ENCODE assay signal across 8 mouse cellular contexts in the genomic region with DNA sequence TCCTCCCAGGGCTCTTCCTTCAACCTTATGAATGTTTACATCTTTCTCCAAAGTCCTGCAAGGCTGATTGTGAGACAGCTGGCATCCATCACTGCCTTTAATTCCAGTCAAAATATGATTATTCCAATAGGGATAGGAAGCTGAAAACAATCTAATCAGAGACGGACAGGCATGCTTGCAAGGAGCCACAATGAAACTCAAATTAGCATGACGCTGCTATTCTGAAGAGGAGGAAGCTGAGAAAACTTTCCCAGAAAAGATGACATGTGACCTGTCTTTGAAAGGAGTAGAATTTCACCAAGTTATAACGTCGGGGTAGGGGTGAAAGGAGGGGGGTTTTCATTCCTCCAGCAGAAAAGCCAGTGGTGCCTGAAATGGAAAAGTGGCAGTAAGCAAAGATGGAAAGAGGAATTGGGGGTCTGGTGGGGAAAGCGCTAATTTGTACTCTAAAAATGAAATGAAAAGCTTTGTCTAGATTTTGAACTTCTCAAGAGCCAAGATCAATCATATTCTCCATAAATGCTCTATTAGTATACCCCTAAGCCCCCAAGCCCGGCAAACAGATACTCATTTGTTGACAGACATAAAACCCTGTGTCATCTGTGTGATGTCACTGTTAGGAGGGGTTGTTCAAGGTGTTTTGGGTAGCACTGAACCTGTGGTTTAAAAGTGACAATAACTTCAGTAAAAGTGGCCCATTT. TPM values are rescaled to one million over a fixed set of nuclear protein-coding genes. Genes with fewer than 3 reads are reported as not detected.
DNase-seq lines count a peak whose midpoint lies in the region; ATAC-seq lines count a peak whose summit lies in the region.

No protein-coding gene starts in this region.

- ATAC-seq in heart, embryonic 14.5 days (ENCODE audit: insufficient number of reproducible peaks, insufficient read depth, low FRiP score, low read depth), result no peak
- ATAC-seq in hindbrain, embryonic 13.5 days (ENCODE audit: low FRiP score), result 0 out of 2 replicates have a peak, but pooled peaks have one; percentile 0
- 0 out of 2 replicates have a peak, but pooled peaks have one; percentile 19 for ATAC-seq in midbrain, embryonic 11.5 days (ENCODE audit: low FRiP score)

- WGBS in heart, embryonic 14.5 days, result 40% methylated on average over 6 of the region's 6 CpGs
- 12% methylated on average over 6 of the region's 6 CpGs for WGBS in hindbrain, embryonic 13.5 days
- WGBS in midbrain, embryonic 11.5 days, result 24% methylated on average over 6 of the region's 6 CpGs

- H3K4me3 ChIP-seq in heart, embryonic 14.5 days (ENCODE audit: control insufficient read depth in 1 of 2, insufficient read depth in 1 of 2, low read depth in 1 of 2, low read length in 2 of 2), result peak overlapping the region in 1 of 2 experiments; percentile 84; a peak in 2 of 4 replicates
- H3K4me3 ChIP-seq in brown adipose tissue, adult 24 weeks (ENCODE audit: insufficient read depth, low read depth, low read length), result peak overlapping the region; percentile 86; the same call in 1 of the 2 replicates
- peak overlapping the region; percentile 71 for H3K4me3 ChIP-seq in hindbrain, embryonic 13.5 days
- H3K4me3 ChIP-seq in midbrain, embryonic 11.5 days (ENCODE audit: low read depth, low read length), result peak overlapping the region; percentile 54

- intact Hi-C loops in left cerebral cortex, postnatal 14 days (cut with DNase I), result no loop called here

- H3K9me3 ChIP-seq in heart, embryonic 14.5 days (ENCODE audit: control insufficient read depth, low read length), result no peaks in the 10 kb centered on the region
- H3K9me3 ChIP-seq in hindbrain, embryonic 13.5 days, result no peaks in the 10 kb centered on the region
- H3K9me3 ChIP-seq in midbrain, embryonic 11.5 days (ENCODE audit: control insufficient read depth, low read length), result no peaks in the 10 kb centered on the region

- no peak for DNase-seq in heart, adult 8-10 months (ENCODE audit: low spot score)
- DNase-seq in midbrain, embryonic 11.5 days (ENCODE audit: low spot score, missing footprints), result peak; percentile 92
- DNase-seq in left cerebral cortex, postnatal 14 days (ENCODE audit: low spot score in 2 of 2), result no peak
- no peak for DNase-seq in layer of hippocampus, postnatal 10 days (ENCODE audit: low spot score in 2 of 2)
- no peak for DNase-seq in B cell, adult 2 months

- no peak overlapping the region for H3K27ac ChIP-seq in heart, embryonic 14.5 days (replicated peaks in 1 of 2; ENCODE audit: control insufficient read depth in 1 of 2, insufficient read depth in 1 of 2, low read depth in 2 of 2, low read length in 2 of 2)
- H3K27ac ChIP-seq in brown adipose tissue, adult 24 weeks (replicated peaks; ENCODE audit: low read depth, low read length), result no peak overlapping the region
- peak overlapping the region; percentile 93; the same call in 1 of the 2 replicates for H3K27ac ChIP-seq in hindbrain, embryonic 13.5 days
- no peak overlapping the region for H3K27ac ChIP-seq in midbrain, embryonic 11.5 days (ENCODE audit: low read depth, low read length)

- H3K36me3 ChIP-seq in heart, embryonic 14.5 days (ENCODE audit: control insufficient read depth, insufficient read depth, low read length), result peaks cover 7% of the 10 kb centered on the region; the same call in 1 of the 2 replicates
- peaks cover 4% of the 10 kb centered on the region for H3K36me3 ChIP-seq in hindbrain, embryonic 13.5 days
- no peaks in the 10 kb centered on the region for H3K36me3 ChIP-seq in midbrain, embryonic 11.5 days (ENCODE audit: control insufficient read depth, insufficient read depth, low read length)

- no peaks in the 10 kb centered on the region for H3K27me3 ChIP-seq in heart, embryonic 14.5 days (ENCODE audit: control insufficient read depth, insufficient read depth, low read length)
- 0 out of 2 replicates have a peak, but pooled peaks cover 3% of the 10 kb centered on the region for H3K27me3 ChIP-seq in hindbrain, embryonic 13.5 days
- no peaks in the 10 kb centered on the region for H3K27me3 ChIP-seq in midbrain, embryonic 11.5 days (ENCODE audit: control insufficient read depth, insufficient read depth, low read length)

- peaks cover 5 to 17% of the 10 kb centered on the region in 2 experiments for H3K4me1 ChIP-seq in heart, embryonic 14.5 days (ENCODE audit: control insufficient read depth in 2 of 2, insufficient read depth in 2 of 2, low read length in 2 of 2)
- no peaks in the 10 kb centered on the region for H3K4me1 ChIP-seq in brown adipose tissue, adult 24 weeks (ENCODE audit: control insufficient read depth, insufficient read depth, insufficient read length, low read length)
- peaks cover 23% of the 10 kb centered on the region for H3K4me1 ChIP-seq in hindbrain, embryonic 13.5 days (replicated peaks)
- peaks cover 12% of the 10 kb centered on the region for H3K4me1 ChIP-seq in midbrain, embryonic 11.5 days (ENCODE audit: control insufficient read depth, insufficient read depth, low read length)

- no peak overlapping the region for H3K9ac ChIP-seq in heart, embryonic 14.5 days (ENCODE audit: low read length)
- H3K9ac ChIP-seq in hindbrain, embryonic 13.5 days, result peak overlapping the region; percentile 87
- H3K9ac ChIP-seq in midbrain, embryonic 11.5 days (ENCODE audit: low read length), result peak overlapping the region; percentile 76

- H3K4me2 ChIP-seq in heart, embryonic 14.5 days (ENCODE audit: low read length), result peak overlapping the region; percentile 65
- H3K4me2 ChIP-seq in hindbrain, embryonic 13.5 days, result peak overlapping the region; percentile 69
- H3K4me2 ChIP-seq in midbrain, embryonic 11.5 days, result peak overlapping the region; percentile 68

RNA-seq across cellular contexts. Expression of a gene that starts 1.1 kb away (rescaled TPM):
- polyA plus RNA-seq in heart, embryonic 14.5 days (2014; fragmentation: Nextera tagmentation; extraction: Ambion mirVana), result 33.9 and 37.8 TPM in 2 replicates
- 10 to 100 TPM in 2 of 4 experiments, 1 to 10 TPM in 2; 8.4 to 10.7 (median 9.7) TPM for total RNA-seq in heart, adult 8-10 months (2022)
- polyA plus RNA-seq in brown adipose tissue, adult 24 weeks (2012; ENCODE audit: insufficient read depth, insufficient read length, missing spikeins), result 5.4 and 6.0 TPM in 2 replicates
- 70.5 and 75.1 TPM in 2 replicates for polyA plus RNA-seq in hindbrain, embryonic 13.5 days (2015; fragmentation: Nextera tagmentation; extraction: Ambion mirVana)
- 58.4 and 72.3 TPM in 2 replicates for polyA plus RNA-seq in midbrain, embryonic 11.5 days (2014; fragmentation: Nextera tagmentation; extraction: Ambion mirVana)
- 10 to 100 TPM; 47.1 to 47.9 TPM for total RNA-seq in left cerebral cortex, postnatal 14 days (2021)
- 10 to 100 TPM; 48.2 to 49.6 TPM for total RNA-seq in layer of hippocampus, postnatal 10 days (2021)

RNA-seq across cellular contexts. Expression of a gene that starts 5.4 kb away (rescaled TPM):
- polyA plus RNA-seq in heart, embryonic 14.5 days (2014; fragmentation: Nextera tagmentation; extraction: Ambion mirVana), result 0.18 TPM in 1 of 2 replicates, not detected in the other
- total RNA-seq in heart, adult 8-10 months (2022), result not detected
- polyA plus RNA-seq in brown adipose tissue, adult 24 weeks (2012; ENCODE audit: insufficient read depth, insufficient read length, missing spikeins), result not detected in 2 replicates
- not detected in 2 replicates for polyA plus RNA-seq in hindbrain, embryonic 13.5 days (2015; fragmentation: Nextera tagmentation; extraction: Ambion mirVana)
- polyA plus RNA-seq in midbrain, embryonic 11.5 days (2014; fragmentation: Nextera tagmentation; extraction: Ambion mirVana), result not detected in 2 replicates
- not detected for total RNA-seq in left cerebral cortex, postnatal 14 days (2021)
- total RNA-seq in layer of hippocampus, postnatal 10 days (2021), result not detected

RNA-seq across cellular contexts. Expression of a gene that starts 31.9 kb away (rescaled TPM):
- polyA plus RNA-seq in heart, embryonic 14.5 days (2014; fragmentation: Nextera tagmentation; extraction: Ambion mirVana), result 3.9 and 4.0 TPM in 2 replicates
- 1 to 10 TPM in 3 of 4 experiments, under 1 TPM in 1; 0.57 to 1.8 (median 1.2) TPM for total RNA-seq in heart, adult 8-10 months (2022)
- polyA plus RNA-seq in brown adipose tissue, adult 24 weeks (2012; ENCODE audit: insufficient read depth, insufficient read length, missing spikeins), result not detected in 2 replicates
- polyA plus RNA-seq in hindbrain, embryonic 13.5 days (2015; fragmentation: Nextera tagmentation; extraction: Ambion mirVana), result 0.91 and 1.5 TPM in 2 replicates
- polyA plus RNA-seq in midbrain, embryonic 11.5 days (2014; fragmentation: Nextera tagmentation; extraction: Ambion mirVana), result 4.0 and 5.5 TPM in 2 replicates
- total RNA-seq in left cerebral cortex, postnatal 14 days (2021), result 1 to 10 TPM; 1.0 to 1.7 TPM
- 1 to 10 TPM; 3.0 to 3.2 TPM for total RNA-seq in layer of hippocampus, postnatal 10 days (2021)
